Mouse (Mus musculus): ENCODE results near the gene Uck2. TPM values are rescaled to one million over a fixed set of nuclear protein-coding genes. Genes with fewer than 3 reads are reported as not detected.

The Uck2 gene
- polyA plus RNA-seq, 1 experiment, result 255 TPM

- Histone ChIP-seq H3K9me3 (replicated peaks; ENCODE audit: control insufficient read depth, insufficient read depth, low read length, poor library complexity, severe bottlenecking) (no peaks in the 10 kb centered on the region), H3K27me3 (ENCODE audit: control insufficient read depth, insufficient read depth, low read length, poor library complexity, severe bottlenecking) (no peaks in the 10 kb centered on the region), H3K27ac (ENCODE audit: insufficient read depth, low read length) (peak overlapping the region; percentile 58), H3K9ac (ENCODE audit: low read depth, poor library complexity, severe bottlenecking) (peak overlapping the region; percentile 99), H3K4me3 (ENCODE audit: low read depth, low read length) (peak overlapping the region; percentile 88), H3K36me3 (ENCODE audit: control insufficient read depth, insufficient read depth, low read length, poor library complexity, severe bottlenecking) (no peaks in the 10 kb centered on the region), H3K4me1 (ENCODE audit: control insufficient read depth, insufficient read depth, low read length) (peaks cover 9% of the 10 kb centered on the region)
- TF ChIP-seq EP300 (IDR thresholded peaks at IDR 0.05; ENCODE audit: insufficient read depth, low read depth, low read length) (no peak), POLR2A (IDR thresholded peaks at IDR 0.05; ENCODE audit: insufficient read depth, low read length) (no peak), CTCF (IDR thresholded peaks at IDR 0.05; ENCODE audit: low read depth, low read length) (no peak)
These were observed 1.5 kb downstream of the Uck2 start for GRCm38 (mm10) chr1:167283441-167284257.

GRCm38 (mm10) chr1:167282768-167283167 is 2.4 kb downstream of the Uck2 start:
- Histone ChIP-seq H3K27ac (ENCODE audit: insufficient read depth, low read length) (no peak overlapping the region), H3K36me3 (ENCODE audit: control insufficient read depth, insufficient read depth, low read length, poor library complexity, severe bottlenecking) (no peaks in the 10 kb centered on the region), H3K27me3 (ENCODE audit: control insufficient read depth, insufficient read depth, low read length, poor library complexity, severe bottlenecking) (no peaks in the 10 kb centered on the region), H3K4me1 (ENCODE audit: control insufficient read depth, insufficient read depth, low read length) (peaks cover 6% of the 10 kb centered on the region), H3K9ac (ENCODE audit: low read depth, poor library complexity, severe bottlenecking) (peak overlapping the region; percentile 99), H3K9me3 (replicated peaks; ENCODE audit: control insufficient read depth, insufficient read depth, low read length, poor library complexity, severe bottlenecking) (no peaks in the 10 kb centered on the region), H3K4me3 (ENCODE audit: low read depth, low read length) (peak overlapping the region; percentile 46)
- TF ChIP-seq CTCF (IDR thresholded peaks at IDR 0.05; ENCODE audit: low read depth, low read length) (no peak), POLR2A (IDR thresholded peaks at IDR 0.05; ENCODE audit: insufficient read depth, low read length) (no peak)

- Histone ChIP-seq H3K9me3 (replicated peaks; ENCODE audit: control insufficient read depth, insufficient read depth, low read length, poor library complexity, severe bottlenecking) (no peaks in the 10 kb centered on the region), H3K4me3 (ENCODE audit: low read depth, low read length) (no peak overlapping the region)
These were observed 3.0 kb downstream of the Uck2 start for GRCm38 (mm10) chr1:167282112-167282511.

DNA sequence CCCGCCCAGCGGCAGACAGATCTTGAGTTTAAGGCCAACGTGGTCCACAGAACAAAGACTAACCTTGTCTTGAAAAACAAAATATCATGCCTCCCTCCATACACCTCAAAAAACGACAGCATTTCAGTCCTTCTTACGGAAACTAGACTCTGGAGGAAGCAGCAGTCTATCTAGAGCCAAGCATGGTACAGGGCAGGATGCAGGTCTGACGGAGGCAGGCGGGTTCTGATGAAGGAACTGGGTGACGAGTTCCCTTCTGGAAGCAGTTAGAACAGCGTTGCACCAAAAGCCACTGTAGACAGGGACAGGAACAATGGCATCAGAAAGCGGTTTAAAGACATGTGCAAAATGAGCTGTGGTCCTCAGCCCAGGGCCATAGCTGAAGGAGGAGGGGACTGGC is 5.1 kb downstream of the Uck2 start:
- peak overlapping the region; percentile 68 for H3K27ac ChIP-seq (ENCODE audit: insufficient read depth, low read length)

More at GRCm38 (mm10) chr1:167282112-167282511, 3.0 kb downstream of the Uck2 start:
- H3K4me1 ChIP-seq (ENCODE audit: control insufficient read depth, insufficient read depth, low read length), result peaks cover 6% of the 10 kb centered on the region
- H3K27ac ChIP-seq (ENCODE audit: insufficient read depth, low read length), result no peak overlapping the region; the same call in 1 of the 2 replicates
- peak overlapping the region; percentile 99 for H3K9ac ChIP-seq (ENCODE audit: low read depth, poor library complexity, severe bottlenecking)
- H3K36me3 ChIP-seq (ENCODE audit: control insufficient read depth, insufficient read depth, low read length, poor library complexity, severe bottlenecking), result no peaks in the 10 kb centered on the region
- H3K27me3 ChIP-seq (ENCODE audit: control insufficient read depth, insufficient read depth, low read length, poor library complexity, severe bottlenecking), result no peaks in the 10 kb centered on the region
- TF ChIP-seq POLR2A (IDR thresholded peaks at IDR 0.05; ENCODE audit: insufficient read depth, low read length) (no peak), CTCF (IDR thresholded peaks at IDR 0.05; ENCODE audit: low read depth, low read length) (no peak), EP300 (IDR thresholded peaks at IDR 0.05; ENCODE audit: insufficient read depth, low read depth, low read length) (no peak)

DNA sequence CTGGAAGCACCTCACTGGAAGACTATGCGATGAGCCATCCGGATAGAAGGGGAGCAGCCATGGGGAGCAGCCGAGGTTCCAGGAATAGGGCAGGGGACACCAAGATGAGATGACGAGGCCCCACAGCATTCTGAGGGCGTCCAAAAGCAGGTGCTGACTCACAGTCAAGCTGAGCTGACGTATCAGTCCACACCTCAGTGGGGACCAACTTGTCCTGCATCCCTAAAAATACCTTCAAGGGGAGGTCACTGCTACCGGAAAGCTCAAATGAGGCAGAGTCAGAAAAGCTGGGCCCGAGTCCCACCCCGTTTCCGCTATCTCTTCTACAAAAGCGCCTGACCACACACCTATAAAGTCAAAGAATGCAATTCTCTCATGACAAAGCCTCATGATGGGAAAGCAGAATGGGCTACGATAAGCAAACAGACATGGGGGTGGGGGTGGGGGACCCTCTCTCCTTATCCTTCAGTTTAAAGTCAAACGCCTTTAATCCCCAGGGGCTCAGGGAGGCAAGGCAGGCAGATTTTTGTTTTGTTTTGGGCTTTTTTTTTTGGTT is 5.9 kb downstream of the Uck2 start:
- Histone ChIP-seq H3K4me1 (ENCODE audit: control insufficient read depth, insufficient read depth, low read length) (peaks cover 13% of the 10 kb centered on the region), H3K36me3 (ENCODE audit: control insufficient read depth, insufficient read depth, low read length, poor library complexity, severe bottlenecking) (no peaks in the 10 kb centered on the region), H3K4me3 (ENCODE audit: low read depth, low read length) (no peak overlapping the region)

More for the DNA sequence above, 5.1 kb downstream of the Uck2 start:
- H3K4me1 ChIP-seq (ENCODE audit: control insufficient read depth, insufficient read depth, low read length), result peaks cover 9% of the 10 kb centered on the region
- peak overlapping the region; percentile 22 for H3K4me3 ChIP-seq (ENCODE audit: low read depth, low read length)
- H3K9me3 ChIP-seq (replicated peaks; ENCODE audit: control insufficient read depth, insufficient read depth, low read length, poor library complexity, severe bottlenecking), result no peaks in the 10 kb centered on the region
- TF ChIP-seq POLR2A (IDR thresholded peaks at IDR 0.05; ENCODE audit: insufficient read depth, low read length), result no peak
- no peak for TF ChIP-seq CTCF (IDR thresholded peaks at IDR 0.05; ENCODE audit: low read depth, low read length)
- TF ChIP-seq EP300 (IDR thresholded peaks at IDR 0.05; ENCODE audit: insufficient read depth, low read depth, low read length), result no peak
- H3K27me3 ChIP-seq (ENCODE audit: control insufficient read depth, insufficient read depth, low read length, poor library complexity, severe bottlenecking), result no peaks in the 10 kb centered on the region
- H3K36me3 ChIP-seq (ENCODE audit: control insufficient read depth, insufficient read depth, low read length, poor library complexity, severe bottlenecking), result no peaks in the 10 kb centered on the region
- 0 out of 2 replicates have a peak overlapping the region, but pooled peaks have one; percentile 1 for H3K9ac ChIP-seq (ENCODE audit: low read depth, poor library complexity, severe bottlenecking)

DNA sequence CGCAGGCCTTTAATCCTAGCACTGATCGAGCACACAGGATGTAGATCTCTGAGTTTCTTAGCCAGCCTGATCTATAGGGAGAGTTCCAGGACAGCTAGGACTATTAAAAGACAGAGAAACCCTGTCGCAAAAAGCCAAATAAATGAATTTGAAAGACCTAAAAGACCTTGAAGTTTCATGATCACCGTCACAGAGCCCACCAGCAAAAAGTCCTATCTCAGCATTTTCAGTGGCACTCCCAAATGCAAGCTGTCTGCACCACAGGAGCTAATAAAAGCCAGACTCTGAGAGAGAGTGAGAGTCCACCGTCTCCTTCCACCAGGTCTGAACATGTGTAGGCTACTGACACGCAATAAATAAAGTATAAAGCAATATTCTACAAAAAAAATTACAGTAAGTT is 6.7 kb downstream of the Uck2 start:
- H3K36me3 ChIP-seq (ENCODE audit: control insufficient read depth, insufficient read depth, low read length, poor library complexity, severe bottlenecking), result no peaks in the 10 kb centered on the region
- TF ChIP-seq CTCF (IDR thresholded peaks at IDR 0.05; ENCODE audit: low read depth, low read length), result no peak
- no peak overlapping the region for H3K4me3 ChIP-seq (ENCODE audit: low read depth, low read length)
- no peak overlapping the region for H3K9ac ChIP-seq (ENCODE audit: low read depth, poor library complexity, severe bottlenecking)
- H3K4me1 ChIP-seq (ENCODE audit: control insufficient read depth, insufficient read depth, low read length), result peaks cover 16% of the 10 kb centered on the region
- no peaks in the 10 kb centered on the region for H3K27me3 ChIP-seq (ENCODE audit: control insufficient read depth, insufficient read depth, low read length, poor library complexity, severe bottlenecking)
- H3K27ac ChIP-seq (ENCODE audit: insufficient read depth, low read length), result 0 out of 2 replicates have a peak overlapping the region, but pooled peaks have one; percentile 49
- H3K9me3 ChIP-seq (replicated peaks; ENCODE audit: control insufficient read depth, insufficient read depth, low read length, poor library complexity, severe bottlenecking), result no peaks in the 10 kb centered on the region

More for the DNA sequence above, 5.9 kb downstream of the Uck2 start:
- Histone ChIP-seq H3K9ac (ENCODE audit: low read depth, poor library complexity, severe bottlenecking) (no peak overlapping the region), H3K9me3 (replicated peaks; ENCODE audit: control insufficient read depth, insufficient read depth, low read length, poor library complexity, severe bottlenecking) (no peaks in the 10 kb centered on the region), H3K27ac (ENCODE audit: insufficient read depth, low read length) (peak overlapping the region; percentile 49), H3K27me3 (ENCODE audit: control insufficient read depth, insufficient read depth, low read length, poor library complexity, severe bottlenecking) (no peaks in the 10 kb centered on the region)
- TF ChIP-seq POLR2A (IDR thresholded peaks at IDR 0.05; ENCODE audit: insufficient read depth, low read length) (no peak), EP300 (IDR thresholded peaks at IDR 0.05; ENCODE audit: insufficient read depth, low read depth, low read length) (peak; percentile 37; the same call in 1 of the 2 replicates), CTCF (IDR thresholded peaks at IDR 0.05; ENCODE audit: low read depth, low read length) (no peak)
